Mouse (Mus musculus): ENCODE results near the gene Hsd11b2. TPM values are rescaled to one million over a fixed set of nuclear protein-coding genes. Genes with fewer than 3 reads are reported as not detected.

Gene Hsd11b2
- polyA plus RNA-seq, 1 experiment, result not detected

- 55% methylated on average over 9 of the region's 9 CpGs for WGBS
- H3K27ac ChIP-seq (ENCODE audit: insufficient read depth, low read depth, low read length), result no peak overlapping the region
These were observed 53.3 kb downstream of the Hsd11b2 start for GRCm38 (mm10) chr8:105571810-105572209.

GRCm38 (mm10) chr8:105573427-105573826 is 54.9 kb downstream of the Hsd11b2 start:
- Histone ChIP-seq H3K4me3 (ENCODE audit: insufficient read depth, low read depth, low read length) (no peak overlapping the region), H3K27ac (ENCODE audit: insufficient read depth, low read depth, low read length) (no peak overlapping the region), H3K4me1 (ENCODE audit: control insufficient read depth, insufficient read depth, low read length) (0 out of 2 replicates have a peak, but pooled peaks cover 2% of the 10 kb centered on the region)
- no peak for TF ChIP-seq POLR2A (IDR thresholded peaks at IDR 0.05; ENCODE audit: insufficient read depth, low read depth, low read length)
- no peak for TF ChIP-seq CTCF (IDR thresholded peaks at IDR 0.05; ENCODE audit: insufficient read depth, low read depth, low read length)

More at GRCm38 (mm10) chr8:105571810-105572209, 53.3 kb downstream of the Hsd11b2 start:
- TF ChIP-seq CTCF (IDR thresholded peaks at IDR 0.05; ENCODE audit: insufficient read depth, low read depth, low read length) (no peak), POLR2A (IDR thresholded peaks at IDR 0.05; ENCODE audit: insufficient read depth, low read depth, low read length) (no peak)
- peaks cover 8% of the 10 kb centered on the region for H3K4me1 ChIP-seq (ENCODE audit: control insufficient read depth, insufficient read depth, low read length)
- H3K4me3 ChIP-seq (ENCODE audit: insufficient read depth, low read depth, low read length), result no peak overlapping the region

Other genes with a start within 250 kb of the Hsd11b2 start
- gene Hsf4, start 249.0 kb upstream of the Hsd11b2 start, polyA plus RNA-seq (2012; ENCODE audit: insufficient read depth, insufficient read length, low replicate concordance, missing spikeins), result not detected in 2 replicates
- not detected in 2 replicates for gene Nol3, start 242.6 kb upstream of the Hsd11b2 start, polyA plus RNA-seq (2012; ENCODE audit: insufficient read depth, insufficient read length, low replicate concordance, missing spikeins)
- not detected in 2 replicates for gene 4931428F04Rik, start 228.9 kb upstream of the Hsd11b2 start, polyA plus RNA-seq (2012; ENCODE audit: insufficient read depth, insufficient read length, low replicate concordance, missing spikeins)
- gene Exoc3l, start 222.7 kb upstream of the Hsd11b2 start, polyA plus RNA-seq (2012; ENCODE audit: insufficient read depth, insufficient read length, low replicate concordance, missing spikeins), result not detected in 2 replicates
- not detected in 2 replicates for gene E2f4, start 221.1 kb upstream of the Hsd11b2 start, polyA plus RNA-seq (2012; ENCODE audit: insufficient read depth, insufficient read length, low replicate concordance, missing spikeins)
- gene Elmo3, start 213.2 kb upstream of the Hsd11b2 start, polyA plus RNA-seq (2012; ENCODE audit: insufficient read depth, insufficient read length, low replicate concordance, missing spikeins), result not detected in 2 replicates
- gene Lrrc29, start 192.5 kb upstream of the Hsd11b2 start, polyA plus RNA-seq (2012; ENCODE audit: insufficient read depth, insufficient read length, low replicate concordance, missing spikeins), result not detected in 2 replicates
- gene Tmem208, start 192.4 kb upstream of the Hsd11b2 start, polyA plus RNA-seq (2012; ENCODE audit: insufficient read depth, insufficient read length, low replicate concordance, missing spikeins), result not detected in 2 replicates
- not detected in 2 replicates for gene Fhod1, start 170.8 kb upstream of the Hsd11b2 start, polyA plus RNA-seq (2012; ENCODE audit: insufficient read depth, insufficient read length, low replicate concordance, missing spikeins)
- not detected in 2 replicates for gene Slc9a5, start 169.9 kb upstream of the Hsd11b2 start, polyA plus RNA-seq (2012; ENCODE audit: insufficient read depth, insufficient read length, low replicate concordance, missing spikeins)
- not detected in 2 replicates for gene Plekhg4, start 145.5 kb upstream of the Hsd11b2 start, polyA plus RNA-seq (2012; ENCODE audit: insufficient read depth, insufficient read length, low replicate concordance, missing spikeins)
- gene Kctd19, start 105.3 kb upstream of the Hsd11b2 start, polyA plus RNA-seq (2012; ENCODE audit: insufficient read depth, insufficient read length, low replicate concordance, missing spikeins), result not detected in 2 replicates
- gene Lrrc36, start 105.2 kb upstream of the Hsd11b2 start, polyA plus RNA-seq (2012; ENCODE audit: insufficient read depth, insufficient read length, low replicate concordance, missing spikeins), result not detected in 2 replicates
- gene Tppp3, start 47.2 kb upstream of the Hsd11b2 start, polyA plus RNA-seq (2012; ENCODE audit: insufficient read depth, insufficient read length, low replicate concordance, missing spikeins), result not detected in 2 replicates
- gene Zdhhc1, start 21.9 kb upstream of the Hsd11b2 start, polyA plus RNA-seq (2012; ENCODE audit: insufficient read depth, insufficient read length, low replicate concordance, missing spikeins), result not detected in 2 replicates
- gene Atp6v0d1, start 47.3 kb downstream of the Hsd11b2 start, polyA plus RNA-seq (2012; ENCODE audit: insufficient read depth, insufficient read length, low replicate concordance, missing spikeins), result not detected in 2 replicates
- gene Ripor1, start 86.5 kb downstream of the Hsd11b2 start, polyA plus RNA-seq (2012; ENCODE audit: insufficient read depth, insufficient read length, low replicate concordance, missing spikeins), result not detected in 2 replicates
- gene Ctcf, start 117.8 kb downstream of the Hsd11b2 start, polyA plus RNA-seq (2012; ENCODE audit: insufficient read depth, insufficient read length, low replicate concordance, missing spikeins), result 898 TPM in 1 of 2 replicates, not detected in the other
- gene Agrp, start 118.6 kb downstream of the Hsd11b2 start, polyA plus RNA-seq (2012; ENCODE audit: insufficient read depth, insufficient read length, low replicate concordance, missing spikeins), result not detected in 2 replicates
- 218 TPM in 1 of 2 replicates, not detected in the other for gene Carmil2, start 167.5 kb downstream of the Hsd11b2 start, polyA plus RNA-seq (2012; ENCODE audit: insufficient read depth, insufficient read length, low replicate concordance, missing spikeins)
- gene Acd, start 182.3 kb downstream of the Hsd11b2 start, polyA plus RNA-seq (2012; ENCODE audit: insufficient read depth, insufficient read length, low replicate concordance, missing spikeins), result not detected in 2 replicates
- gene Pard6a, start 182.4 kb downstream of the Hsd11b2 start, polyA plus RNA-seq (2012; ENCODE audit: insufficient read depth, insufficient read length, low replicate concordance, missing spikeins), result not detected in 2 replicates
- not detected in 2 replicates for gene 4933405L10Rik, start 188.9 kb downstream of the Hsd11b2 start, polyA plus RNA-seq (2012; ENCODE audit: insufficient read depth, insufficient read length, low replicate concordance, missing spikeins)
- gene Enkd1, start 189.5 kb downstream of the Hsd11b2 start, polyA plus RNA-seq (2012; ENCODE audit: insufficient read depth, insufficient read length, low replicate concordance, missing spikeins), result not detected in 2 replicates
- gene Gfod2, start 239.9 kb downstream of the Hsd11b2 start, polyA plus RNA-seq (2012; ENCODE audit: insufficient read depth, insufficient read length, low replicate concordance, missing spikeins), result not detected in 2 replicates